Mouse (Mus musculus) stomach, embryonic 14.5 days (tissue): ENCODE data around the gene Tbc1d13. TPM values are rescaled to one million over a fixed set of nuclear protein-coding genes. Genes with fewer than 3 reads are reported as not detected.
A peak's percentile ranks its signal among the peaks of the same experiment; 100 is the strongest.
"Not testable (repeated sequence)": the region's sequence is repeated elsewhere in the genome, so short reads cannot be mapped to it uniquely, and the experiment has no call there.

Experiments
- ATAC-seq: fragments of 200-750 bp; cut with Nextera tagmentation; 2 replicates; pipeline ENCODE4 v1.8.0; 2017; ENCODE audit warnings: low read depth, moderate TSS enrichment; ENCODE audit not compliant: insufficient number of reproducible peaks, insufficient read depth, low FRiP score
- H3K27ac ChIP-seq: fragments of 300-500 bp; sonication (generic); 2 replicates; pipeline ENCODE4 v1.5.1; 2014; ENCODE audit warnings: mild to moderate bottlenecking, low read length, moderate library complexity, mixed read lengths
- H3K27me3 ChIP-seq: fragments of 300-500 bp; sonication (generic); 2 replicates; pipeline ENCODE4 v1.6.1; 2014; ENCODE audit warnings: low read length, control low read depth, mixed read lengths; ENCODE audit not compliant: control insufficient read depth, insufficient read depth
- H3K36me3 ChIP-seq: fragments of 300-500 bp; sonication (generic); 2 replicates; pipeline ENCODE4 v1.6.1; 2014; ENCODE audit warnings: mild to moderate bottlenecking, control low read depth, low read length, moderate library complexity, mixed read lengths; ENCODE audit not compliant: control insufficient read depth, insufficient read depth
- H3K4me1 ChIP-seq: fragments of 300-500 bp; sonication (generic); 2 replicates; pipeline ENCODE4 v1.6.1; 2014; ENCODE audit warnings: low read length, control low read depth, mixed read lengths; ENCODE audit not compliant: control insufficient read depth, insufficient read depth
- H3K4me2 ChIP-seq: fragments of 300-500 bp; sonication (generic); replicated peaks from 2 replicates; pipeline ENCODE4 v1.6.1; 2014; ENCODE audit warnings: low read depth, low read length, control low read depth
- H3K4me3 ChIP-seq: fragments of 300-500 bp; sonication (generic); 2 replicates; pipeline ENCODE4 v1.5.1; 2014; ENCODE audit warnings: low read depth, low read length, control low read depth
- H3K9ac ChIP-seq: fragments of 300-500 bp; sonication (generic); replicated peaks from 2 replicates; pipeline ENCODE4 v1.6.1; 2014; ENCODE audit warnings: low read depth, mild to moderate bottlenecking, control low read depth, low read length, moderate library complexity, mixed read lengths
- H3K9me3 ChIP-seq: fragments of 300-500 bp; sonication (generic); 2 replicates; pipeline ENCODE4 v1.6.1; 2016; ENCODE audit warnings: low read depth, low read length, control low read depth; ENCODE audit not compliant: control insufficient read depth
- WGBS: fragments of 180-500 bp; shearing (Covaris S2); extraction: QIAGEN DNeasy Blood & Tissue Kit; methylation state at CpG from one replicate; pipeline ENCODE4 v1.1.7; 2014; 5-methylcytosine and 5-hydroxymethylcytosine counted together
- polyA plus RNA-seq: library from polyadenylated mRNA; unstranded; fragments of >200 nt; fragmentation: Nextera tagmentation; extraction: Ambion mirVana; gene quantifications from 2 replicates; pipeline ENCODE4 v1.2.1, GENCODE M21; 2014

Tbc1d13 gene
- polyA plus RNA-seq, 1 experiment from 2014 or later, result 12.4 TPM

- Histone ChIP-seq H3K9ac (peak within 1 kb of the TSS; percentile 74), H3K4me2 (peak within 1 kb of the TSS; percentile 84), H3K27ac (peak within 1 kb of the TSS; percentile 48; the same call in 1 of the 2 replicates), H3K4me1 (peaks cover 9% of the 10 kb centered on the region), H3K9me3 (no peaks in the 10 kb centered on the region), H3K4me3 (peak within 1 kb of the TSS; percentile 87), H3K27me3 (no peaks in the 10 kb centered on the region), H3K36me3 (peaks cover 36% of the 10 kb centered on the region)
- ATAC-seq, result peak; percentile 95
- WGBS, result 2% methylated on average over 54 of the region's 54 CpGs
Observed at GRCm38 (mm10) chr2:30177700-30178675, 44.4 kb downstream of the Tbc1d13 start, which contains the start of gene Spout1. Gene Spout1, minus strand, starts transcription at chr2:30178459.

GRCm38 (mm10) chr2:30178711-30179110, 45.2 kb downstream of the Tbc1d13 start:
- H3K27me3 ChIP-seq, H3K4me1 ChIP-seq, ATAC-seq, H3K9ac ChIP-seq, H3K9me3 ChIP-seq, H3K27ac ChIP-seq: not testable (repeated sequence)
- peak overlapping the region; percentile 84 for H3K4me2 ChIP-seq
- peaks cover 29% of the 10 kb centered on the region for H3K36me3 ChIP-seq
- peak overlapping the region; percentile 87 for H3K4me3 ChIP-seq
- WGBS, result 55% methylated on average over 7 of the region's 7 CpGs

- no peak overlapping the region for H3K4me2 ChIP-seq
- no peaks in the 10 kb centered on the region; the same call in 1 of the 2 replicates for H3K9me3 ChIP-seq
- H3K27ac ChIP-seq, result no peak overlapping the region
- H3K4me3 ChIP-seq, result no peak overlapping the region
- H3K9ac ChIP-seq, result no peak overlapping the region
- no peaks in the 10 kb centered on the region for H3K27me3 ChIP-seq
- H3K4me1 ChIP-seq, result peaks cover 4% of the 10 kb centered on the region
- peaks cover 2% of the 10 kb centered on the region; the same call in 1 of the 2 replicates for H3K36me3 ChIP-seq
- WGBS, result 89% methylated on average over 2 of the region's 2 CpGs
- no peak for ATAC-seq
Observed at GRCm38 (mm10) chr2:30182424-30182823, 48.9 kb downstream of the Tbc1d13 start.

- no peak for ATAC-seq
- peaks cover 2% of the 10 kb centered on the region; the same call in 1 of the 2 replicates for H3K36me3 ChIP-seq
- H3K9me3 ChIP-seq, result no peaks in the 10 kb centered on the region; the same call in 1 of the 2 replicates
- H3K9ac ChIP-seq, result no peak overlapping the region
- no peak overlapping the region for H3K27ac ChIP-seq
- H3K4me2 ChIP-seq, result no peak overlapping the region
- H3K27me3 ChIP-seq, result no peaks in the 10 kb centered on the region
- no peak overlapping the region for H3K4me3 ChIP-seq
- WGBS, result 60% methylated on average over 3 of the region's 3 CpGs
- H3K4me1 ChIP-seq, result no peaks in the 10 kb centered on the region
Observed at GRCm38 (mm10) chr2:30183721-30184120, 50.2 kb downstream of the Tbc1d13 start.

GRCm38 (mm10) chr2:30185276-30185675, 51.7 kb downstream of the Tbc1d13 start:
- Histone ChIP-seq H3K27me3 (no peaks in the 10 kb centered on the region), H3K4me3 (no peak overlapping the region), H3K9ac (no peak overlapping the region), H3K4me2 (no peak overlapping the region), H3K9me3 (no peaks in the 10 kb centered on the region; the same call in 1 of the 2 replicates), H3K4me1 (no peaks in the 10 kb centered on the region), H3K36me3 (peaks cover 2% of the 10 kb centered on the region; the same call in 1 of the 2 replicates), H3K27ac (no peak overlapping the region)
- 83% methylated on average over 6 of the region's 6 CpGs for WGBS
- ATAC-seq, result no peak; the same call in 1 of the 2 replicates

GRCm38 (mm10) chr2:30185681-30186080, 52.1 kb downstream of the Tbc1d13 start:
- 82% methylated on average over 3 of the region's 3 CpGs for WGBS
- Histone ChIP-seq H3K27me3 (no peaks in the 10 kb centered on the region), H3K9ac (no peak overlapping the region), H3K9me3 (no peaks in the 10 kb centered on the region; the same call in 1 of the 2 replicates), H3K4me2 (no peak overlapping the region), H3K4me1 (no peaks in the 10 kb centered on the region), H3K27ac (no peak overlapping the region), H3K4me3 (no peak overlapping the region), H3K36me3 (peaks cover 2% of the 10 kb centered on the region; the same call in 1 of the 2 replicates)
- no peak for ATAC-seq

GRCm38 (mm10) chr2:30191790-30192580, 58.4 kb downstream of the Tbc1d13 start:
- Histone ChIP-seq H3K27ac (no peak overlapping the region), H3K9ac (no peak overlapping the region), H3K4me1 (no peaks in the 10 kb centered on the region), H3K4me2 (no peak overlapping the region), H3K36me3 (no peaks in the 10 kb centered on the region), H3K4me3 (no peak overlapping the region), H3K27me3 (no peaks in the 10 kb centered on the region), H3K9me3 (no peaks in the 10 kb centered on the region)
- 84% methylated on average over 12 of the region's 12 CpGs for WGBS
- no peak for ATAC-seq

- H3K4me3 ChIP-seq, result no peak overlapping the region
- no peak overlapping the region for H3K4me2 ChIP-seq
- no peak overlapping the region for H3K27ac ChIP-seq
- H3K9me3 ChIP-seq, result no peaks in the 10 kb centered on the region
- no peaks in the 10 kb centered on the region for H3K4me1 ChIP-seq
- ATAC-seq, result no peak
- no peaks in the 10 kb centered on the region for H3K27me3 ChIP-seq
- H3K36me3 ChIP-seq, result no peaks in the 10 kb centered on the region
- no peak overlapping the region for H3K9ac ChIP-seq
- 76% methylated on average over 3 of the region's 3 CpGs for WGBS
Observed at GRCm38 (mm10) chr2:30194656-30195055, 61.1 kb downstream of the Tbc1d13 start.
